Mouse (Mus musculus) thymus, postnatal 0 days (tissue): ENCODE data around the gene Il6ra. TPM values are rescaled to one million over a fixed set of nuclear protein-coding genes. Genes with fewer than 3 reads are reported as not detected.

ENCODE experiments used
- polyA plus RNA-seq: library from polyadenylated mRNA; unstranded; fragments of >200 nt; fragmentation: Nextera tagmentation; extraction: Ambion mirVana; gene quantifications from 2 replicates; pipeline ENCODE4 v1.2.1, GENCODE M21; 2015

Gene Il6ra
- polyA plus RNA-seq, 1 experiment from 2014 or later: 4.2 TPM

Other genes with a start within 250 kb of the Il6ra start
- gene Adar, start 198.2 kb downstream of the Il6ra start, polyA plus RNA-seq: 18.4 and 22.1 TPM in 2 replicates
- 0.53 and 0.55 TPM in 2 replicates for gene Chrnb2, start 148.6 kb downstream of the Il6ra start, polyA plus RNA-seq
- gene Ube2q1, start 139.6 kb downstream of the Il6ra start, polyA plus RNA-seq: 16.6 and 16.7 TPM in 2 replicates
- gene She, start 81.8 kb downstream of the Il6ra start, polyA plus RNA-seq: 1.0 and 1.1 TPM in 2 replicates
- 7.9 and 8.7 TPM in 2 replicates for gene Atp8b2, start 50.3 kb upstream of the Il6ra start, polyA plus RNA-seq
- gene Hax1, start 85.6 kb upstream of the Il6ra start, polyA plus RNA-seq: 126 and 141 TPM in 2 replicates
- gene 4933434E20Rik, start 138.4 kb upstream of the Il6ra start, polyA plus RNA-seq: 176 and 182 TPM in 2 replicates
- 142 and 145 TPM in 2 replicates for gene Ubap2l, start 139.4 kb upstream of the Il6ra start, polyA plus RNA-seq
- gene Tpm3, start 159.5 kb upstream of the Il6ra start, polyA plus RNA-seq: 687 and 711 TPM in 2 replicates
- 0.15 and 0.27 TPM in 2 replicates for gene Nup210l, start 190.9 kb upstream of the Il6ra start, polyA plus RNA-seq